Mouse (Mus musculus): ENCODE measurements at regions not wholly inside any gene's neighbourhood (a gene's known extent, or its start where the extent isn't known, plus 50 kb on each side); places are given as distances from the start of the nearest gene placed in this dataset.
"Not testable (repeated sequence)": the region's sequence is repeated elsewhere in the genome, so short reads cannot be mapped to it uniquely, and the experiment has no call there.

DNA sequence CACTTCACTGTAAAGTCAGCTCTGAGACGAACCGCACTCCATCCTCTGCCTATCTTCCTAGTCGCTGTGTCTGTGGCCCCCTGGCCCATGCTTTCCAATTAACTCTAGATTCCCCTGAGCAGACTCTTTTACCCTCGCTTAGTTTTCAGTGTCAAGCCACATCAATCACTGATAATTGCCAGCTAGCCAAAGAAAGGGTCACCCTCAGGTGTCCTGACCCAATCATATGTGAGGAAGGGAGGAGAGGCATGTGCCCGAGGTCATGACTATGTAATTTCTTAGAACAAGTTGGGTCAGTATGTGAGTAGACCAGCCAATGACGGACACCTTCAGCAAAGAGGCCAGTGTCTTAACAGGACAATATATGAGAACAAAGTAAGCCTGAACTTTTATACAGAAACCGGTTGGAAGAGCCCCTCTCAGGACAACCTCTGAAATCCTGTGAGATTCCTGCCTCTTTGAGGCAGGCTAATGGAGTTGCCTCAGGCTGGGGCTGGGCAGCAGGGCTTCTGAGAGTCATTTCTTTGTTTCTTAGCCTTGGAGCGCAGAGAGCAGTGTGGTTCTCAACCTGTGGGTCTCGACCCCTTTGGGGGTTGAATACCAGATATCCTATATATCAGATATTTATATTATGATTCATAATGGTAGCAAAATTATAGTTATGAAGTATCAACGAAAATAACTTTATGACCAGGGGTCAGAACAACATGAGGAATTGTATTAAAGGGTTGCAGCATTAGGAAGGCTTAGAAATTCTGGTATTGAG is 128.6 kb downstream of the Zfp36l1 start:
- TF ChIP-seq POLR2A (IDR thresholded peaks at IDR 0.05; ENCODE audit: extremely low read depth, insufficient read depth, low read length) = no peak
- no peak for TF ChIP-seq CTCF (IDR thresholded peaks at IDR 0.05; ENCODE audit: extremely low read depth, insufficient read depth, low read length)
- Histone ChIP-seq H3K4me3 (ENCODE audit: insufficient read depth, low read length) (no peak overlapping the region), H3K27ac (ENCODE audit: insufficient read depth, low read length) (no peak overlapping the region), H3K4me1 (ENCODE audit: control insufficient read depth, insufficient read depth, low read length) (peaks cover 2% of the 10 kb centered on the region; the same call in 1 of the 2 replicates)

- Histone ChIP-seq H3K4me3 (ENCODE audit: insufficient read depth, low read length) (no peak overlapping the region), H3K4me1 (ENCODE audit: control insufficient read depth, insufficient read depth, low read length) (peaks cover 2% of the 10 kb centered on the region; the same call in 1 of the 2 replicates)
- TF ChIP-seq CTCF (IDR thresholded peaks at IDR 0.05; ENCODE audit: extremely low read depth, insufficient read depth, low read length) (no peak), POLR2A (IDR thresholded peaks at IDR 0.05; ENCODE audit: extremely low read depth, insufficient read depth, low read length) (no peak)
These were observed 129.6 kb downstream of the Zfp36l1 start for GRCm38 (mm10) chr12:79983232-79983631.

DNA sequence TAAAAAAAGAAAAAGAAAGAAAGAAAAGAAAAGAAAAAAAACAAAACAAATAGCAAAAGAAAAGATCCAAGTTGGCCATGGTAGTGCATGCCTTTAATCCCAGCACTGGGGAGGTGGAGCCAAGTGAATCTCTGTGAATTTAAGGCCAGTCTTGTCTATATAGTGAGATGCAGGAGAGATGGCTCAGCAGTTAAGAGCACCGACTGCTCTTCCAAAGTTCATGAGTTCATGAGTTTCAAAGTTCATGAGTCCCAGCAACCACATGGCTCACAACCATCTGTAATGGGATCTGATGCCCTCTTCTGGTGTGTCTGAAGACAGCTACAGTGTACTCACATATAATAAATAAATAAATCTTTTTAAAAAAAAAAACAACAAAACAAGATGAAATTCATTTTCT is 130.3 kb downstream of the Zfp36l1 start:
- H3K4me3 ChIP-seq (ENCODE audit: insufficient read depth, low read length); H3K4me1 ChIP-seq (ENCODE audit: control insufficient read depth, insufficient read depth, low read length); H3K27ac ChIP-seq (ENCODE audit: insufficient read depth, low read length): not testable (repeated sequence)

More at GRCm38 (mm10) chr12:79983232-79983631, 129.6 kb downstream of the Zfp36l1 start:
- no peak overlapping the region for H3K27ac ChIP-seq (ENCODE audit: insufficient read depth, low read length)

DNA sequence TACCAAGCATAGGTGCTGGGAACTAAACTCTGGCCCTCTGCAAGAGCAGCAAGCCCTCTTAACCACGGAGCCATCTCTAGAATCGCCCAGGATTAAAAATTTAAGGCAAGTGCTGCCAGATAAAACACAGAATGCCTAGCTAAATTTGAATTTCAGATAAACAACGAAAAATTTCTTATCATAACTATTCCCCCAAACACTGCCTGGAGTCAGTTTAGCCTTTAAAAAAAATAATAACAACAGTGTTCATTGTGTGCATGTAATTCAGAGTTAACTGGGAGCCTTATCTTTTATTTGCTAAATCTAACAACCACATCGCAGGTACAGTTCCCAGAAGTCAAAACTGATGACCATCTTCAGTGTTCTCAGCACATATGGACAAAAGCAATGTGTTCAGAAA is 132.1 kb downstream of the Zfp36l1 start:
- TF ChIP-seq CTCF (IDR thresholded peaks at IDR 0.05; ENCODE audit: extremely low read depth, insufficient read depth, low read length) = no peak
- no peak for TF ChIP-seq POLR2A (IDR thresholded peaks at IDR 0.05; ENCODE audit: extremely low read depth, insufficient read depth, low read length)
- no peak overlapping the region for H3K27ac ChIP-seq (ENCODE audit: insufficient read depth, low read length)
- H3K4me1 ChIP-seq (ENCODE audit: control insufficient read depth, insufficient read depth, low read length) = no peaks in the 10 kb centered on the region
- no peak overlapping the region for H3K4me3 ChIP-seq (ENCODE audit: insufficient read depth, low read length)

DNA sequence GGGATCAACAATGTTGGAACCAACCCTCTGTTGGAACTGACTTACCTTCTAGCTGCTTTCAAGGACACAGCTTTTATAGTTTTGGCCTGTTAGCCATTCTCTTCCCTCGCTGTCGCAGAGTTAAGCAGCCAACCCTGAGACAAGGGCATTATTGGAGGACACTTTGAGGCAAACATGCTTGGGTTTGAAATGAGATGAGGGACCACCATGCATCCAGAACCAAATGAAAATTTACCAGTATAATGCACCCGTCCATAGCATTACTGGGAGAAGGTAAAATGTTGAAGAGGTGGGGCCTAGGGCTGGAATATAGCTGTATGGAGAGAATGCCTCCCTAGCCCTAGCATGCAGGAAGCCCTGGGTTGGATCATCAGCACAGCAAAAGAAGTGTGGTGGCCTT is 135.7 kb downstream of the Zfp36l1 start:
- no peak overlapping the region for H3K4me3 ChIP-seq (ENCODE audit: insufficient read depth, low read length)
- no peaks in the 10 kb centered on the region for H3K4me1 ChIP-seq (ENCODE audit: control insufficient read depth, insufficient read depth, low read length)
- no peak overlapping the region for H3K27ac ChIP-seq (ENCODE audit: insufficient read depth, low read length)
- no peak for TF ChIP-seq CTCF (IDR thresholded peaks at IDR 0.05; ENCODE audit: extremely low read depth, insufficient read depth, low read length)
- no peak for TF ChIP-seq POLR2A (IDR thresholded peaks at IDR 0.05; ENCODE audit: extremely low read depth, insufficient read depth, low read length)

DNA sequence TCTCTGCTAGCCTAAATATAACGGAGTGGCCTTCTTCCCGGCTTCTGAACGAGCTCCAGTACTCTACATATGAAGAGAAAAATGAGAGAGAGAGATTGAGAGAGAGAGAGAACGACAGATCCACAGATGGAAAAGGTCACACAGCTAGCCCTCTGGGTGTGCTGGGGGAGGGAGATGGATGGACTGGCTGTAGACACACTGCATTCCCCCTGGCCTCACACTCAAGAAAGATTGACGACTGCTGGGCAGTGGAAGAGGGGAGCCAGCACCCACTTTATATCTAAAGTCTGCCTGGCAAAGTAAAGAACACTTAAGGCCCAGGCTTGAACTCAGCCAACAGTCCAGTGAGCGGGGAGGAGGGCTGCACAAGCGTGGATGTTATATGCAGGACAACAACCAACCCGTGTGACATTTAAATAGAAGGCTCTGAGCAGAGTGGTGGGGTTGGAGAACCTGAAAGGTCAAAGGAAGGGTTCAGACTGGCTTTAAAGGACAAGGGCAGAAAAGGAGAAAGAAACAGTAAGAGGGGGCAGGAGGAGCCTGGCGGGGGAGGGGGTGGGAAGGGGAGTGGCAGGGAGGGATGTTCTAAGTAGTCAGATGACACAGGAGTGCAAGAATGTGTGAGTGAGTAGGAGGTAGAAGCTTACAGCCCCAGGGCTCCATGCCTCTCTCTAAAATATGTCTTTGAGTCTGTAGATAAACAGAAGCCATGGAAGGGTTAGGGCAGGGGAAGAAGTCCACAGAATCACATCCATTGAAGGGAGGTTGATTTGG is 137.2 kb downstream of the Zfp36l1 start:
- peaks cover 2% of the 10 kb centered on the region; the same call in 1 of the 2 replicates for H3K4me1 ChIP-seq (ENCODE audit: control insufficient read depth, insufficient read depth, low read length)
- TF ChIP-seq POLR2A (IDR thresholded peaks at IDR 0.05; ENCODE audit: extremely low read depth, insufficient read depth, low read length) (no peak), CTCF (IDR thresholded peaks at IDR 0.05; ENCODE audit: extremely low read depth, insufficient read depth, low read length) (no peak)
- H3K4me3 ChIP-seq (ENCODE audit: insufficient read depth, low read length) = no peak overlapping the region
- H3K27ac ChIP-seq (ENCODE audit: insufficient read depth, low read length) = no peak overlapping the region

DNA sequence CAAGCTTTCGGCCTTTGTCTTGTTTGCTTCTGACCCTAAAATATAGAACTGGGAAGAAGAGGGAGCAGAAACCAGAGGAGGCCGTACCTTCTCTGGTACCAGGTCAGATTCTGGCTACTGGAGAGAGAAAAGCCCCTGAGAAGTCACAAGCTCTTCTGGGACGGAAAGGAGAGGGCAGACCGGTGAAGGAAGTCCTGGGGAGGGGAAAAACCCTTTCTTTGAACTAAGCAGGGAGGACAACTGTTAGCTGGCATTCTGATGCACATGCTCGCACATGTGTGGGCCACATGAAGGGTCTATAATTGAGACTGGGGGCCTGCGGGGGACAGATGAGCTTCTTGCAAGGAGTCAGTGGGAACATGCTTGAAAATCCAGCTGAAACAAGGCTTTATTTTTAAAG is 137.8 kb downstream of the Zfp36l1 start:
- Histone ChIP-seq H3K4me1 (ENCODE audit: control insufficient read depth, insufficient read depth, low read length) (peaks cover 2% of the 10 kb centered on the region; the same call in 1 of the 2 replicates), H3K4me3 (ENCODE audit: insufficient read depth, low read length) (no peak overlapping the region), H3K27ac (ENCODE audit: insufficient read depth, low read length) (no peak overlapping the region)
- no peak for TF ChIP-seq POLR2A (IDR thresholded peaks at IDR 0.05; ENCODE audit: extremely low read depth, insufficient read depth, low read length)
- no peak for TF ChIP-seq CTCF (IDR thresholded peaks at IDR 0.05; ENCODE audit: extremely low read depth, insufficient read depth, low read length)

DNA sequence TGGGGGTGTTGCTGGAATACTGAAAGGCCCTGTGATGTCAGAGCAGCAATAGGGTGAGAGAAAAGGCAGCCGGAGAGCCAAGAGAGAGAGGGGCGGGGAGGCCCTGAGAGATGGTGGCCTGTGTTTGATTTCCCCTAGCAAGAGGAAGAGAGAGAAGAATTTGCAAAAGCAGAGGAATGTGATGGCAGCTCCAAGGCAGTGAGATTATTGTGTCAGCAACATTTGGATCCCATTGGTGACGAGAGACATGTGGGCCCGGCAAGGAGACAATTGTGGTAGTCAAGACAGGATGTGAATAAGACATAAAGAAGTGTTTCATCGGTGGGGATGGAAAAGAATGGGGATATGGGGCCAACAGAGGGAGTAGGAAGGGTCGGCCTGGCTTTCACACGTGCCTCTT is 138.3 kb downstream of the Zfp36l1 start:
- no peak overlapping the region for H3K27ac ChIP-seq (ENCODE audit: insufficient read depth, low read length)
- TF ChIP-seq CTCF (IDR thresholded peaks at IDR 0.05; ENCODE audit: extremely low read depth, insufficient read depth, low read length) (no peak), POLR2A (IDR thresholded peaks at IDR 0.05; ENCODE audit: extremely low read depth, insufficient read depth, low read length) (no peak)
- peaks cover 2% of the 10 kb centered on the region; the same call in 1 of the 2 replicates for H3K4me1 ChIP-seq (ENCODE audit: control insufficient read depth, insufficient read depth, low read length)
- no peak overlapping the region for H3K4me3 ChIP-seq (ENCODE audit: insufficient read depth, low read length)

DNA sequence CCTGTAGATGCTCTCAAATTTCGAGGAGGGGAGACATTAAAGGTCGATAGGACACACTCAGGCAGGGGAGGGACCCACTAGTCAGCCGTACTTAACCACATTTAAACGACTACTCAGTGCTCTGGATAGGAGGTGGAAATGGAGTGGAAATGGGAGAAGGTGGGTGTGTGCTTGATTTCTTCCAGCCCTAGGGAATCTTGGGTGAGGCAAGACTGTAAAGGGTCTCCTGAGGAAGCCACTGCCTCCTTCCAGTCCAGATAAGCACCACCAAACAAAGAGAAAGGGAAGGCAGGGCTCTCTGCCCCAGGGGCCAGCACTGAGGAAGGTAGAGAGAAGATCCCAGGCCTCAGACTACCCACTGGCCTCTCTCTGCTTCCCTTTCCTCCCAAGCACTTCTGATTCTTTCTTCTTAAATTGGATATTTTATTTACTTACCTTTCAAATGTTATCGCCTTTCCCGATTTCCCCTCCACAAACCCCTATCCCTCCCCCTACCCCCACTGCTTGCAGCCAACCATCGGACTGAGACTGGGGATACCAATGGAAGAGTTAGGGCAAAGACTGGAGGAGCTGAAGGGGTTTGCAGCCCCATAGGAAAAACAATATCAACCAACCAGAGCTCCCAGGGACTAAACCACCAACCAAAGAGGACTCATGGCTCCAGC is 139.1 kb downstream of the Zfp36l1 start:
- TF ChIP-seq CTCF (IDR thresholded peaks at IDR 0.05; ENCODE audit: extremely low read depth, insufficient read depth, low read length) (no peak), POLR2A (IDR thresholded peaks at IDR 0.05; ENCODE audit: extremely low read depth, insufficient read depth, low read length) (no peak)
- Histone ChIP-seq H3K27ac (ENCODE audit: insufficient read depth, low read length) (no peak overlapping the region), H3K4me1 (ENCODE audit: control insufficient read depth, insufficient read depth, low read length) (peaks cover 2% of the 10 kb centered on the region; the same call in 1 of the 2 replicates), H3K4me3 (ENCODE audit: insufficient read depth, low read length) (no peak overlapping the region)
